Mouse (Mus musculus) C2C12 (cell line): ENCODE measurements around the gene Apc2.

ENCODE experiments used
- CTCF ChIP-seq: IDR thresholded peaks from one replicate; pipeline ENCODE4 v1.5.1; 2011; ENCODE audit not compliant: control insufficient read depth, insufficient read depth, insufficient read length
- MYOD1 ChIP-seq: IDR thresholded peaks from one replicate; pipeline ENCODE4 v1.6.1; 2011; ENCODE audit warnings: low read depth; ENCODE audit not compliant: control insufficient read depth, insufficient read length

- TF ChIP-seq MYOD1 = no peak
- TF ChIP-seq CTCF = no peak
Measured at GRCm38 (mm10) chr10:80365736-80366135, 70.0 kb downstream of the Apc2 start.
